Mouse (Mus musculus): ENCODE measurements around the gene Pfkl.
"Not testable (repeated sequence)": the region's sequence is repeated elsewhere in the genome, so short reads cannot be mapped to it uniquely, and the experiment has no call there.

Pfkl gene

GRCm38 (mm10) chr10:78019291-78019690 is 9.4 kb upstream of the Pfkl start:
- peaks cover 56% of the 10 kb centered on the region for H3K9me3 ChIP-seq (ENCODE audit: low read length)
- TF ChIP-seq POU5F1 (IDR thresholded peaks at IDR 0.05; ENCODE audit: borderline replicate concordance, low read length) (no peak), CTCF (conservative IDR thresholded peaks at IDR 0.05; ENCODE audit: low read length) (no peak), NANOG (IDR thresholded peaks at IDR 0.05; ENCODE audit: borderline replicate concordance, low read length) (no peak)
- 0 out of 2 replicates have a peak overlapping the region, but pooled peaks have one; percentile 17 for H3K4me3 ChIP-seq (replicated peaks; ENCODE audit: low read length)
- no peaks in the 10 kb centered on the region for H3K27me3 ChIP-seq (ENCODE audit: insufficient read depth, low read length)
- H3K36me3 ChIP-seq (ENCODE audit: insufficient read depth, low read length): no peaks in the 10 kb centered on the region; the same call in 1 of the 2 replicates
- peaks cover 9% of the 10 kb centered on the region for H3K4me1 ChIP-seq (replicated peaks; ENCODE audit: low read depth, low read length)

- H3K4me3 ChIP-seq (replicated peaks; ENCODE audit: low read length): 0 out of 2 replicates have a peak overlapping the region, but pooled peaks have one; percentile 1
- TF ChIP-seq CTCF (conservative IDR thresholded peaks at IDR 0.05; ENCODE audit: low read length) (peak; percentile 53), NANOG (IDR thresholded peaks at IDR 0.05; ENCODE audit: borderline replicate concordance, low read length) (no peak)
- H3K27me3 ChIP-seq (ENCODE audit: insufficient read depth, low read length): no peaks in the 10 kb centered on the region
Observed at GRCm38 (mm10) chr10:78018797-78019203, 8.9 kb upstream of the Pfkl start.

GRCm38 (mm10) chr10:78016366-78016765 is 6.5 kb upstream of the Pfkl start:
- no peak overlapping the region for H3K4me3 ChIP-seq (replicated peaks; ENCODE audit: low read length)
- no peaks in the 10 kb centered on the region; the same call in 1 of the 2 replicates for H3K36me3 ChIP-seq (ENCODE audit: insufficient read depth, low read length)
- peaks cover 75% of the 10 kb centered on the region for H3K9me3 ChIP-seq (ENCODE audit: low read length)
- TF ChIP-seq CTCF (conservative IDR thresholded peaks at IDR 0.05; ENCODE audit: low read length) (no peak), NANOG (IDR thresholded peaks at IDR 0.05; ENCODE audit: borderline replicate concordance, low read length) (no peak)
- peaks cover 18% of the 10 kb centered on the region for H3K4me1 ChIP-seq (replicated peaks; ENCODE audit: low read depth, low read length)
- H3K27me3 ChIP-seq (ENCODE audit: insufficient read depth, low read length): no peaks in the 10 kb centered on the region

More at GRCm38 (mm10) chr10:78018797-78019203, 8.9 kb upstream of the Pfkl start:
- Histone ChIP-seq H3K4me1 (replicated peaks; ENCODE audit: low read depth, low read length) (peaks cover 9% of the 10 kb centered on the region), H3K36me3 (ENCODE audit: insufficient read depth, low read length) (no peaks in the 10 kb centered on the region; the same call in 1 of the 2 replicates), H3K9me3 (ENCODE audit: low read length) (peaks cover 59% of the 10 kb centered on the region)

- no peaks in the 10 kb centered on the region; the same call in 1 of the 2 replicates for H3K36me3 ChIP-seq (ENCODE audit: insufficient read depth, low read length)
- no peak for TF ChIP-seq CTCF (conservative IDR thresholded peaks at IDR 0.05; ENCODE audit: low read length)
- no peak for TF ChIP-seq POU5F1 (IDR thresholded peaks at IDR 0.05; ENCODE audit: borderline replicate concordance, low read length)
- TF ChIP-seq NANOG (IDR thresholded peaks at IDR 0.05; ENCODE audit: borderline replicate concordance, low read length): no peak
Observed at GRCm38 (mm10) chr10:78015489-78015888, 5.6 kb upstream of the Pfkl start.

GRCm38 (mm10) chr10:78012661-78013495 is 3.0 kb upstream of the Pfkl start:
- Histone ChIP-seq H3K9me3 (ENCODE audit: low read length) (peaks cover 52% of the 10 kb centered on the region), H3K4me3 (replicated peaks; ENCODE audit: low read length) (no peak overlapping the region), H3K27me3 (ENCODE audit: insufficient read depth, low read length) (no peaks in the 10 kb centered on the region), H3K4me1 (replicated peaks; ENCODE audit: low read depth, low read length) (peaks cover 38% of the 10 kb centered on the region), H3K36me3 (ENCODE audit: insufficient read depth, low read length) (peaks cover 11% of the 10 kb centered on the region)
- no peak for TF ChIP-seq CTCF (conservative IDR thresholded peaks at IDR 0.05; ENCODE audit: low read length)
- TF ChIP-seq POU5F1 (IDR thresholded peaks at IDR 0.05; ENCODE audit: borderline replicate concordance, low read length): no peak
- TF ChIP-seq NANOG (IDR thresholded peaks at IDR 0.05; ENCODE audit: borderline replicate concordance, low read length): no peak

More at GRCm38 (mm10) chr10:78015489-78015888, 5.6 kb upstream of the Pfkl start:
- H3K9me3 ChIP-seq (ENCODE audit: low read length): peaks cover 75% of the 10 kb centered on the region
- no peaks in the 10 kb centered on the region for H3K27me3 ChIP-seq (ENCODE audit: insufficient read depth, low read length)
- no peak overlapping the region for H3K4me3 ChIP-seq (replicated peaks; ENCODE audit: low read length)
- peaks cover 23% of the 10 kb centered on the region for H3K4me1 ChIP-seq (replicated peaks; ENCODE audit: low read depth, low read length)

DNA sequence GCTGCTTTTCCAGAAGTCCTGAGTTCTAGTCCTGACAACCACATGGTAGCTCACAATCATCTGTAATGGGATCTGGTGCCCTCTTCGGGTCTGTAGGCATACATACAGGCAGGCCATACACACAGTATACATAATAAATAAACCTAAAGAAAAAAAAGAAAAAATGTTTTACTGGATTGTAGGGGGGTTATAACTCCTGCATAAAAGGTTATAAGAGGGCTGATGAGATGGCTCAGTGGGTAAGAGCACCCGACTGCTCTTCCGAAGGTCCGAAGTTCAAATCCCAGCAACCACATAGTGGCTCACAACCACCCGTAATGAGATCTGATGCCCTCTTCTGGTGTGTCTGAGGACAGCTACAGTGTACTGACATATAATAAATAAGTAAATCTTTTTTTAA is 1.2 kb upstream of the Pfkl start:
- peaks cover 47% of the 10 kb centered on the region for H3K4me1 ChIP-seq (replicated peaks; ENCODE audit: low read depth, low read length)
- TF ChIP-seq CTCF (conservative IDR thresholded peaks at IDR 0.05; ENCODE audit: low read length): 0 out of 2 replicates have a peak, but pooled peaks have one; percentile 10
- peak overlapping the region; percentile 95; the same call in 1 of the 2 replicates for H3K4me3 ChIP-seq (replicated peaks; ENCODE audit: low read length)
- peaks cover 28% of the 10 kb centered on the region for H3K36me3 ChIP-seq (ENCODE audit: insufficient read depth, low read length)
- H3K27me3 ChIP-seq (ENCODE audit: insufficient read depth, low read length): not testable (repeated sequence)
- H3K9me3 ChIP-seq (ENCODE audit: low read length): peaks cover 35% of the 10 kb centered on the region

GRCm38 (mm10) chr10:78010335-78010734 is 452 bp upstream of the Pfkl start:
- H3K9me3 ChIP-seq (ENCODE audit: low read length): peaks cover 29% of the 10 kb centered on the region
- H3K4me1 ChIP-seq (replicated peaks; ENCODE audit: low read depth, low read length): peaks cover 54% of the 10 kb centered on the region
- TF ChIP-seq POU5F1 (IDR thresholded peaks at IDR 0.05; ENCODE audit: borderline replicate concordance, low read length) (no peak), NANOG (IDR thresholded peaks at IDR 0.05; ENCODE audit: borderline replicate concordance, low read length) (no peak)
- peaks cover 36% of the 10 kb centered on the region for H3K36me3 ChIP-seq (ENCODE audit: insufficient read depth, low read length)
- peak overlapping the region; percentile 95 for H3K4me3 ChIP-seq (replicated peaks; ENCODE audit: low read length)
- H3K27me3 ChIP-seq (ENCODE audit: insufficient read depth, low read length): no peaks in the 10 kb centered on the region

DNA sequence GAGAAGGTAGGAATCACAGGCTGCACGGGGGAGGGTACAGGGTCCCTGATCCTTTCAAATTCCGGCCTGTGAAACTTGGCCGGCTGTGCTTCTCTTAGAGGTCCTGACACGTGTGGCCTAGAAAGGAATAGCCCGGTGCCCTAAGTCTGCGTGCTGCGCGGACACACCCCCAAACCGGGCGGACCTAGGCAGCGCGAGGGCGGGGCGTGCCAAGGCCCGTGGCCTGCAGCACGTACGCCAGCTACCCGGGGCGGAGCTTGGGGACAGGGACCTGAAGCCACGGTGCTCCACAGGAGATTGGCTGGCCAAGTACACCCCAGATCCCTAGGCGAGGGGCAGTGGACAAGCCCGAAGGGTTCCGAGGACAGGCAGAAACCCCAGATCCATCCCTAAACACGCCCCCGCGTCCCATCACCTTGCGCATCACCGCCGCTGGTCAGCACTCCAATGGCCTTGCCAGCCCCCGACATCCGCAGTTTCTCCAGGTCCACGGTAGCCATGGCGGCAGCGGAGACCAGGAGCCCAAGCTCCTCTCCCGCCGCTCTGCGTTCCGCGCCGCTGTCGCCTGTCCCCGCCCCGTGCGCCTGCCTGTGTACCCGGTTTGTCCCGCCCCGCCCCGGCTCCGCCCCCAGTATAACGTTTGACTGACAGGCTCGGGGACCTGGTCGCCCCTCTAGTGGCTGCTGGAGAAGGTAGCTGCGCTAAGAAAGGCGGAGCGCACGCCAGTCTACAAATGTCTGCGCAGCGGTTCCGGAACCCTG is 519 bp downstream of the Pfkl start:
- no peak for TF ChIP-seq NANOG (IDR thresholded peaks at IDR 0.05; ENCODE audit: borderline replicate concordance, low read length)
- no peak for TF ChIP-seq POU5F1 (IDR thresholded peaks at IDR 0.05; ENCODE audit: borderline replicate concordance, low read length)
- 0 out of 2 replicates have a peak, but pooled peaks have one; percentile 3 for TF ChIP-seq CTCF (conservative IDR thresholded peaks at IDR 0.05; ENCODE audit: low read length)
- peaks cover 45% of the 10 kb centered on the region for H3K36me3 ChIP-seq (ENCODE audit: insufficient read depth, low read length)
- peak overlapping the region; percentile 95 for H3K4me3 ChIP-seq (replicated peaks; ENCODE audit: low read length)
- peaks cover 64% of the 10 kb centered on the region for H3K4me1 ChIP-seq (replicated peaks; ENCODE audit: low read depth, low read length)
- H3K9me3 ChIP-seq (ENCODE audit: low read length): peaks cover 20% of the 10 kb centered on the region
- no peaks in the 10 kb centered on the region for H3K27me3 ChIP-seq (ENCODE audit: insufficient read depth, low read length)

All from E14TG2a.4 (cell line).